Comparison of ENCODE assay signal across 8 mouse cellular contexts in genomic region chr14:76883231-76883651, GRCm38 (mm10).
A peak's percentile ranks its signal among the peaks of the same experiment; 100 is the strongest.
DNase-seq lines count a peak whose midpoint lies in the region; ATAC-seq lines count a peak whose summit lies in the region.

No protein-coding gene starts in this region.

- no peak overlapping the region for H3K4me3 ChIP-seq in heart, embryonic 12.5 days
- H3K4me3 ChIP-seq in erythroblast, embryonic 14.5 days (replicated peaks) = peak overlapping the region; percentile 45
- no peak overlapping the region for H3K4me3 ChIP-seq in liver, embryonic 11.5 days (ENCODE audit: low read depth, low read length)

- no peaks in the 10 kb centered on the region for H3K27me3 ChIP-seq in heart, embryonic 12.5 days (replicated peaks)
- H3K27me3 ChIP-seq in erythroblast, embryonic 14.5 days (ENCODE audit: control insufficient read depth) = peaks cover 11% of the 10 kb centered on the region
- H3K27me3 ChIP-seq in liver, embryonic 11.5 days (replicated peaks; ENCODE audit: control insufficient read depth, insufficient read depth, low read length) = no peaks in the 10 kb centered on the region

- peaks cover 23% of the 10 kb centered on the region for H3K4me1 ChIP-seq in heart, embryonic 12.5 days (replicated peaks)
- H3K4me1 ChIP-seq in erythroblast, embryonic 14.5 days (ENCODE audit: control insufficient read depth) = peaks cover 50% of the 10 kb centered on the region
- peaks cover 18% of the 10 kb centered on the region for H3K4me1 ChIP-seq in liver, embryonic 11.5 days (replicated peaks; ENCODE audit: control insufficient read depth, insufficient read depth, low read length)

- H3K36me3 ChIP-seq in heart, embryonic 12.5 days = no peaks in the 10 kb centered on the region
- no peaks in the 10 kb centered on the region for H3K36me3 ChIP-seq in erythroblast, embryonic 14.5 days (ENCODE audit: control insufficient read depth)
- H3K36me3 ChIP-seq in liver, embryonic 11.5 days (ENCODE audit: control insufficient read depth, insufficient read depth, low read length) = no peaks in the 10 kb centered on the region

- peak overlapping the region; percentile 39 for H3K4me2 ChIP-seq in heart, embryonic 12.5 days
- H3K4me2 ChIP-seq in liver, embryonic 11.5 days = peak overlapping the region; percentile 53

- peak overlapping the region; percentile 69 for H3K27ac ChIP-seq in heart, embryonic 12.5 days (ENCODE audit: poor library complexity, severe bottlenecking)
- H3K27ac ChIP-seq in liver, embryonic 11.5 days (ENCODE audit: low read depth, low read length) = peak overlapping the region; percentile 21

- no peak overlapping the region for H3K9ac ChIP-seq in heart, embryonic 12.5 days
- H3K9ac ChIP-seq in liver, embryonic 11.5 days (ENCODE audit: low read depth, low read length) = no peak overlapping the region

- no peaks in the 10 kb centered on the region for H3K9me3 ChIP-seq in heart, embryonic 12.5 days (replicated peaks)
- H3K9me3 ChIP-seq in erythroblast, embryonic 14.5 days (ENCODE audit: control insufficient read depth, low read length) = no peaks in the 10 kb centered on the region
- H3K9me3 ChIP-seq in liver, embryonic 11.5 days (ENCODE audit: control insufficient read depth, low read length) = no peaks in the 10 kb centered on the region

- ATAC-seq in heart, embryonic 12.5 days (ENCODE audit: insufficient number of reproducible peaks, low FRiP score) = peak; percentile 96
- ATAC-seq in liver, embryonic 11.5 days (replicated peaks; ENCODE audit: low FRiP score) = peak; percentile 97

- WGBS in heart, embryonic 12.5 days = 25% methylated on average over 3 of the region's 3 CpGs
- 48% methylated on average over 3 of the region's 3 CpGs for WGBS in liver, embryonic 11.5 days

- no peak for DNase-seq in heart, postnatal 36 days
- peak; percentile 97 for DNase-seq in 416B (ENCODE audit: low read depth)
- DNase-seq in liver, embryonic 11.5 days (ENCODE audit: low spot score) = no peak
- no peak for DNase-seq in gastrocnemius, adult 18-20 months (ENCODE audit: low spot score)
- no peak for DNase-seq in cerebellum, postnatal 10 days
- DNase-seq in spleen, postnatal 4 days (ENCODE audit: low spot score in 2 of 2) = no peak

- intact Hi-C loops in heart, postnatal 36 days (cut with DNase I) = loop anchor here (1.0 kb wide), 1 partner anchor 65 kb away; no protein-coding TSS in a partner anchor
